Mouse (Mus musculus): Measurements from ENCODE around the gene Gm28047.

GRCm38 (mm10) chr15:102499370-102499769 is 125.5 kb downstream of the Gm28047 start:
- TF ChIP-seq POLR2A (IDR thresholded peaks at IDR 0.05; ENCODE audit: extremely low read depth, insufficient read depth, low read length) (no peak), CTCF (IDR thresholded peaks at IDR 0.05; ENCODE audit: low read depth, low read length) (no peak)

All from liver, adult 2 months (tissue).